Mouse (Mus musculus) embryonic facial prominence, embryonic 14.5 days (tissue): Measurements from ENCODE around the gene Has1. TPM values are rescaled to one million over a fixed set of nuclear protein-coding genes. Genes with fewer than 3 reads are reported as not detected.
"Not testable (repeated sequence)": the region's sequence is repeated elsewhere in the genome, so short reads cannot be mapped to it uniquely, and the experiment has no call there.

ENCODE experiments used
- ATAC-seq: fragments of 200-750 bp; cut with Nextera tagmentation; 2 replicates; pipeline ENCODE4 v1.8.0; 2017; ENCODE audit warnings: low read depth, moderate number of reproducible peaks, moderate TSS enrichment
- DNase-seq: peaks from one replicate; pipeline ENCODE4 v3.0.0-alpha.2; 2015; ENCODE audit warnings: low spot score
- H3K27ac ChIP-seq: fragments of 300-500 bp; sonication (generic); replicated peaks from 2 replicates; pipeline ENCODE4 v1.5.1; 2014; ENCODE audit warnings: low read depth, mild to moderate bottlenecking, low read length, moderate library complexity
- H3K27me3 ChIP-seq: fragments of 300-500 bp; sonication (generic); replicated peaks from 2 replicates; pipeline ENCODE4 v1.6.1; 2014; ENCODE audit warnings: low read length; ENCODE audit not compliant: control insufficient read depth, insufficient read depth
- H3K36me3 ChIP-seq: fragments of 300-500 bp; sonication (generic); 2 replicates; pipeline ENCODE4 v1.6.1; 2014; ENCODE audit warnings: low read length, mixed read lengths; ENCODE audit not compliant: control insufficient read depth, insufficient read depth
- H3K4me1 ChIP-seq: fragments of 300-500 bp; sonication (generic); 2 replicates; pipeline ENCODE4 v1.6.1; 2014; ENCODE audit warnings: antibody characterized with exemption, low read length; ENCODE audit not compliant: control insufficient read depth, insufficient read depth
- H3K4me2 ChIP-seq: fragments of 300-500 bp; sonication (generic); 2 replicates; pipeline ENCODE4 v1.6.1; 2014; ENCODE audit warnings: low read depth, mild to moderate bottlenecking, low read length, moderate library complexity, mixed read lengths
- H3K4me3 ChIP-seq: fragments of 300-500 bp; sonication (generic); 2 replicates; pipeline ENCODE4 v1.5.1; 2014; ENCODE audit warnings: low read depth, mild to moderate bottlenecking, low read length
- H3K9ac ChIP-seq: fragments of 300-500 bp; sonication (generic); 2 replicates; pipeline ENCODE4 v1.6.1; 2014; ENCODE audit warnings: low read depth, mild to moderate bottlenecking, low read length, moderate library complexity, mixed read lengths
- H3K9me3 ChIP-seq: fragments of 300-500 bp; sonication (generic); 2 replicates; pipeline ENCODE4 v1.6.1; 2016; ENCODE audit warnings: low read length; ENCODE audit not compliant: control insufficient read depth
- WGBS: fragments of 180-500 bp; shearing (Covaris S2); extraction: QIAGEN DNeasy Blood & Tissue Kit; methylation state at CpG from one replicate; pipeline ENCODE4 v1.1.7; 2014; 5-methylcytosine and 5-hydroxymethylcytosine counted together
- polyA plus RNA-seq: library from polyadenylated mRNA; unstranded; fragments of >200 nt; fragmentation: Nextera tagmentation; extraction: Ambion mirVana; gene quantifications from 2 replicates; pipeline ENCODE4 v1.2.1, GENCODE M21; 2014

The Has1 gene
- polyA plus RNA-seq, 1 experiment from 2014 or later = 1.7 TPM

- H3K4me2 ChIP-seq = no peak overlapping the region
- DNase-seq (no peak), ATAC-seq (peak; percentile 28; the same call in 1 of the 2 replicates)
- no peaks in the 10 kb centered on the region for H3K9me3 ChIP-seq
- no peak overlapping the region for H3K9ac ChIP-seq
- no peak overlapping the region for H3K27ac ChIP-seq
- H3K36me3 ChIP-seq = no peaks in the 10 kb centered on the region
- 26% methylated on average over 40 of the region's 55 CpGs for WGBS
- peaks cover 6% of the 10 kb centered on the region for H3K4me1 ChIP-seq
- H3K27me3 ChIP-seq = 0 out of 2 replicates have a peak, but pooled peaks cover 4% of the 10 kb centered on the region
- no peak overlapping the region for H3K4me3 ChIP-seq
Observed at GRCm38 (mm10) chr17:17849906-17850712, 4.9 kb downstream of the Has1 start.

DNA sequence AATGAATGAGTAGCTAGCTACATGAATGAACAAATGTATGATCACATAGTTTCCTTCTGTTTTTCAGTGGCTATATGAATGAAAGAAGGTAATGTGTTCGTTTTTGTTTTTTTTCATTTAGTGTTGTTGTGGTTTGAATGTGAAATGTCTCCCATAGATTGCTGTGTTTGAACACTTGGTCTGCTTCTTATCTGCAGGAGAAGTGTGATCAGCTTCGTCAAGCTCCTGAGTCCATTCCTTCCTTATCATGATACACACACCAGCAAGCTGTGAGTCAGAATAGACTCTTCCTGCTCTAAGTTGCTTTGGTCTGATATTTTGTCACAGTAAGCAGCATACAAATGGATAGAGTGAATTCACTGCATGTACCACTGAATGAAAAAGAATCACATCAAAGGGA is 6.0 kb downstream of the Has1 start:
- Histone ChIP-seq H3K27ac (no peak overlapping the region), H3K4me2 (no peak overlapping the region), H3K36me3 (no peaks in the 10 kb centered on the region), H3K27me3 (0 out of 2 replicates have a peak, but pooled peaks cover 4% of the 10 kb centered on the region), H3K4me1 (no peaks in the 10 kb centered on the region), H3K9me3 (no peaks in the 10 kb centered on the region), H3K9ac (no peak overlapping the region), H3K4me3 (no peak overlapping the region)
- WGBS = 78% methylated on average over 2 of the region's 2 CpGs
- DNase-seq (no peak), ATAC-seq (no peak)

- Histone ChIP-seq H3K4me3 (no peak overlapping the region), H3K9me3 (no peaks in the 10 kb centered on the region), H3K27ac (no peak overlapping the region), H3K4me1 (no peaks in the 10 kb centered on the region), H3K4me2 (no peak overlapping the region), H3K36me3 (peaks cover 26% of the 10 kb centered on the region), H3K9ac (no peak overlapping the region), H3K27me3 (0 out of 2 replicates have a peak, but pooled peaks cover 4% of the 10 kb centered on the region)
- 73% methylated on average over 10 of the region's 10 CpGs for WGBS
- DNase-seq = no peak
- ATAC-seq = no peak
Observed at GRCm38 (mm10) chr17:17845187-17846027, 9.6 kb downstream of the Has1 start.

DNA sequence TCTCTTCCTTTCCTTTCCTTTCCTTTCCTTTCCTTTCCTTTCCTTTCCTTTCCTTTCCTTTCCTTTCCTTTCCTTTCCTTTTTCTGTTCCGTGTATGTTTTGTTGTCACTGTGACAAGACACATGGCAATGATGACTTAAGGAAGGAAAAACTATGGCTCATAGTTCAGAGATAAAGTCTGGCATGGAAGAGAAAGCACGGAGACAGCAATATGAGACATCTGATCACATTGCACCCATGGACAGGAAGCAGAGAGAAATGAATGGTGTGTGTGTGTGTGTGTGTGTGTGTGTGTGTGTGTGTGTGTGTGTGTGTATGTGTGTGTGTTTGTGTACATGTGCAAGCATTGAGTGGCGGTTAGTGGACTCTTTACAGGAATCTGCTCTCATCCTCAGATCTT is 10.4 kb downstream of the Has1 start:
- H3K9me3 ChIP-seq, DNase-seq, H3K4me3 ChIP-seq, H3K27me3 ChIP-seq, ATAC-seq, H3K27ac ChIP-seq, H3K4me2 ChIP-seq, H3K9ac ChIP-seq, H3K4me1 ChIP-seq: not testable (repeated sequence)
- H3K36me3 ChIP-seq = peaks cover 34% of the 10 kb centered on the region
- 82% methylated on average over 3 of the region's 3 CpGs for WGBS

GRCm38 (mm10) chr17:17843534-17844261 is 11.3 kb downstream of the Has1 start:
- Histone ChIP-seq H3K4me2 (no peak overlapping the region), H3K4me3 (no peak overlapping the region), H3K27me3 (no peaks in the 10 kb centered on the region), H3K27ac (no peak overlapping the region), H3K4me1 (no peaks in the 10 kb centered on the region; the same call in 1 of the 2 replicates), H3K9me3 (no peaks in the 10 kb centered on the region), H3K36me3 (peaks cover 43% of the 10 kb centered on the region), H3K9ac (no peak overlapping the region)
- DNase-seq (no peak), ATAC-seq (peak; percentile 53)
- 73% methylated on average over 27 of the region's 27 CpGs for WGBS

DNA sequence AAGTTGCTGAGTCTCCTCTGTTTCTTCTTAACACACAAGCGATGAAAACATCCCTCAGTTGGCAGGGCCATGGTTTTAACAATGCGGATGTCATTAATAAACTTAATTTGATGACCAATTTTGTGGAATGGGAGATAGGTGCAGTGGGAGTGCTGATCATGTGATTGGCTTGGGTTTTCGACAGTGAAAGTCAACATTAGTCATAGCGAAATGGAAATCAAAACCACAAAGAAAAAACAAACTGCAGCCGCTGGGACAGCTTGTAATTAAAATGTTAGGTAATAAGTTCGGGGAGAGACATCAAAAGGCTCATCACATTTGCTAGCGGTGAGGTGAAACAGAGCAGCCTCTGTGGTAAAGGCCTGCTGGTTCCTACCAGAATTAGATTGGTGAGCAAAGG is 14.2 kb downstream of the Has1 start:
- DNase-seq (no peak), ATAC-seq (no peak)
- H3K9me3 ChIP-seq = no peaks in the 10 kb centered on the region
- H3K4me1 ChIP-seq = peaks cover 7% of the 10 kb centered on the region
- no peak overlapping the region for H3K4me2 ChIP-seq
- no peaks in the 10 kb centered on the region for H3K27me3 ChIP-seq
- no peak overlapping the region for H3K9ac ChIP-seq
- no peak overlapping the region for H3K4me3 ChIP-seq
- H3K27ac ChIP-seq = no peak overlapping the region
- 82% methylated on average over 7 of the region's 7 CpGs for WGBS
- peaks cover 52% of the 10 kb centered on the region for H3K36me3 ChIP-seq

DNA sequence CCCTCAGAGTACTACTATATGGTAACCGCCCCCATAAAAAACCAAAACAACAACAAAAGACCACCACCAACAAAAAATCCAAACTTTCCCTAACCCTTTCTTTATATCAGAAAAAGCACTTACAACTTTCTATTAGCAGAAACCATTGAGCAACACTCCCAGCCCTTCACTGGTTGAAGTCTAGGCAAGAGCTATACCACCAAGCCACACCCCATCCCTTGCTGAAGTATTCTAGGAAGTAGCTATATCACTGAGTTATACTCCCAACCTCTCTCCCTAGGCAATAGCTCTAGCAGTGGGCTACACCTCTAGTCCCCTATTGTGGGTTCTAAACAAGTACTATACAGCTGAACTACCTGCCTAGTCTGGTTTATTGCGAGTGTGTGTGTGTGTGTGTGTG is 15.7 kb downstream of the Has1 start:
- ATAC-seq (no peak), DNase-seq (no peak)
- Histone ChIP-seq H3K9me3 (no peaks in the 10 kb centered on the region), H3K4me1 (peaks cover 15% of the 10 kb centered on the region), H3K27me3 (no peaks in the 10 kb centered on the region), H3K36me3 (peaks cover 56% of the 10 kb centered on the region), H3K9ac (no peak overlapping the region), H3K27ac (no peak overlapping the region), H3K4me3 (no peak overlapping the region), H3K4me2 (no peak overlapping the region)
- WGBS = 90% methylated on average over 2 of the region's 2 CpGs

- Histone ChIP-seq H3K9me3 (no peaks in the 10 kb centered on the region), H3K27ac (peak overlapping the region; percentile 87), H3K4me2 (peak overlapping the region; percentile 74), H3K4me3 (peak overlapping the region; percentile 43), H3K4me1 (peaks cover 16% of the 10 kb centered on the region), H3K36me3 (peaks cover 67% of the 10 kb centered on the region), H3K9ac (peak overlapping the region; percentile 68), H3K27me3 (no peaks in the 10 kb centered on the region)
- 1% methylated on average over 17 of the region's 43 CpGs for WGBS
- peak; percentile 96 for ATAC-seq
- DNase-seq = peak; percentile 97
Observed at GRCm38 (mm10) chr17:17837919-17838701, 16.9 kb downstream of the Has1 start.
